Mouse (Mus musculus): Measurements from ENCODE around the gene Sirt1. TPM values are rescaled to one million over a fixed set of nuclear protein-coding genes. Genes with fewer than 3 reads are reported as not detected.

Gene Sirt1
- polyA plus RNA-seq, 1 experiment from 2014 or later = 4.7 TPM

DNA sequence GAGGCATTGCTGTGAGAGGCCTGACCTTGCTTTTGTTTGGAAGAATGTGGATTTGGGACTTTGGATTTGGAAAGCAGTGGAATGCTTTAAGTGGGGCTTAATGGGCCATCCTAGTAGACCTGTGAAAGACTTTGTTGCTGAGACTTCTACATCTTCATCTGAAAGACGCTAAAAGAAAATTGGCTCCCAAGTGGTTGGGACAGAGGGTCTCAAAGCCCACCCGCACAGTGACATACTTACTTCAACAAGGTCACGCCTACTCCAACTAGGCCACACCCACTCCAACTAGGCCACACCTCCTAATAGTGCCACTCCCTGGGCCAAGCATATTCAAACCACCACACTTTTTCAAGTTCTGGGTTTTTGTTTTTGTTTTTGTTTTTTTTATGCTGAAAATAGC lies 36.8 kb downstream of the Sirt1 start:
- H3K27ac ChIP-seq (replicated peaks) = no peak overlapping the region
- no peak overlapping the region for H3K9ac ChIP-seq (replicated peaks)
- no peak for ATAC-seq (replicated peaks)
- H3K4me1 ChIP-seq = no peaks in the 10 kb centered on the region
- H3K9me3 ChIP-seq = no peaks in the 10 kb centered on the region
- H3K27me3 ChIP-seq = no peaks in the 10 kb centered on the region
- H3K4me2 ChIP-seq (replicated peaks) = no peak overlapping the region
- no peaks in the 10 kb centered on the region for H3K36me3 ChIP-seq
- 91% methylated on average over 3 of the region's 3 CpGs for WGBS
- no peak overlapping the region for H3K4me3 ChIP-seq

DNA sequence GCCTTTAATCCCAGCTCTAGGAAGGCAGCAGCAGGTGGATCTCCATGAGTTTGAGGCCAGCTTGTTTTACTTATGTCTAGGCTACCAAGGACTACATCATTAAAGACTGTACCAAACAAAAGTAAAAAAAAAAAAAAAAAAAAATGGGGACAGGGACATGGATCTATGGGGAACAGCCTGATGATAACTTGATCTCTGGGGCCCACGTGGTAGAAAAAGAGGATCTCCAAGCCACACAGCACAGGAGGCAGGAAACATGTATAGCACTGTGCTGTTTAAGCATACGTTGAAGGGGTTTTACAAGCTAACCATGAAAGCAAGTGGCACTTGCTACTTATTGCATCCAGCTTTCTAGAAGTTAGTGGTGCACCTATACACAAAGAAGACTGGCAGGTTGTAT lies 40.2 kb downstream of the Sirt1 start:
- peaks cover 18% of the 10 kb centered on the region for H3K4me1 ChIP-seq
- no peaks in the 10 kb centered on the region for H3K27me3 ChIP-seq
- no peak for ATAC-seq (replicated peaks)
- H3K36me3 ChIP-seq = no peaks in the 10 kb centered on the region
- H3K4me3 ChIP-seq = no peak overlapping the region
- H3K4me2 ChIP-seq (replicated peaks) = no peak overlapping the region
- H3K9me3 ChIP-seq = no peaks in the 10 kb centered on the region
- no peak overlapping the region for H3K27ac ChIP-seq (replicated peaks)
- no peak overlapping the region for H3K9ac ChIP-seq (replicated peaks)
- WGBS = 91% methylated on average over 2 of the region's 2 CpGs

DNA sequence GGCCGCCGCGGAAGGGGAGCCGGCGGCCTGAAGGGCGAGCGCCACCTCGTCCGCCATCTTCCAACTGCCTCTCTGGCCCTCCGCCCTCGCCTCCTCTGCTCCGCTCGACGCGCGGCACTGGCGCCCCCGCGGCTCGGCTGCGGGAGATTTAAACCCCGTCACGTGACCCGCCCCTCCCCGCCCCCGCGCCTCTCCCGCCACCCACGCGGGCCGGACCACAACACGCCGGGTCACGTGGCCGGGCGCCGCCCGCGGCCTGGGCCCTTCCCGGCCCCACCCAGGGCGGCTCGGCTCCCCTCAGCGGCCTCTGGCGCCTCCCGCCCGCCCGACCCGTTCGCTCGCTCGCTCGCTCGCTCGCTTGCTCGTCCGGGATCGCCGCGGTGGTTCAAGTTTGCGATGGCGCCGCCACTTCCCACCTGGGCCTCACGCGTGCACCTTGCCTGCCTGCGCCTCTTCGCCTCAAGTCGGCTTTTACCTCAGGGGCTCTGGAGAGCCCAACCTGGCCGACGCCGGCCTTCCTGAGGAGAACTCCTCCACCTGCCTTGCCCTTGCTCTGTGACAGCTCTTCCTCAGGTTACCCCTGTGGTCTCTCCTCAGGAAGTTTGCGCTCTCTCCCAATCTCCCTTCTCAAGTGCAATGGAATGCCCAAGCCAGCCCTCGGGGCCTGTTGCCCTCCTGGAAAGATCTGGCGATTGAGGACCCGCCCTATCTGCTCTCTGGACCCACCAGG lies 42.4 kb downstream of the Sirt1 start:
- Histone ChIP-seq H3K9me3 (no peaks in the 10 kb centered on the region), H3K27me3 (no peaks in the 10 kb centered on the region), H3K36me3 (0 out of 2 replicates have a peak, but pooled peaks cover 4% of the 10 kb centered on the region), H3K27ac (replicated peaks) (peak overlapping the region; percentile 91), H3K4me1 (peaks cover 24% of the 10 kb centered on the region), H3K4me2 (replicated peaks) (peak overlapping the region; percentile 65), H3K4me3 (peak overlapping the region; percentile 90), H3K9ac (replicated peaks) (peak overlapping the region; percentile 95)
- under 1% methylated on average over 63 of the region's 74 CpGs for WGBS
- ATAC-seq (replicated peaks) = peak; percentile 96

DNA sequence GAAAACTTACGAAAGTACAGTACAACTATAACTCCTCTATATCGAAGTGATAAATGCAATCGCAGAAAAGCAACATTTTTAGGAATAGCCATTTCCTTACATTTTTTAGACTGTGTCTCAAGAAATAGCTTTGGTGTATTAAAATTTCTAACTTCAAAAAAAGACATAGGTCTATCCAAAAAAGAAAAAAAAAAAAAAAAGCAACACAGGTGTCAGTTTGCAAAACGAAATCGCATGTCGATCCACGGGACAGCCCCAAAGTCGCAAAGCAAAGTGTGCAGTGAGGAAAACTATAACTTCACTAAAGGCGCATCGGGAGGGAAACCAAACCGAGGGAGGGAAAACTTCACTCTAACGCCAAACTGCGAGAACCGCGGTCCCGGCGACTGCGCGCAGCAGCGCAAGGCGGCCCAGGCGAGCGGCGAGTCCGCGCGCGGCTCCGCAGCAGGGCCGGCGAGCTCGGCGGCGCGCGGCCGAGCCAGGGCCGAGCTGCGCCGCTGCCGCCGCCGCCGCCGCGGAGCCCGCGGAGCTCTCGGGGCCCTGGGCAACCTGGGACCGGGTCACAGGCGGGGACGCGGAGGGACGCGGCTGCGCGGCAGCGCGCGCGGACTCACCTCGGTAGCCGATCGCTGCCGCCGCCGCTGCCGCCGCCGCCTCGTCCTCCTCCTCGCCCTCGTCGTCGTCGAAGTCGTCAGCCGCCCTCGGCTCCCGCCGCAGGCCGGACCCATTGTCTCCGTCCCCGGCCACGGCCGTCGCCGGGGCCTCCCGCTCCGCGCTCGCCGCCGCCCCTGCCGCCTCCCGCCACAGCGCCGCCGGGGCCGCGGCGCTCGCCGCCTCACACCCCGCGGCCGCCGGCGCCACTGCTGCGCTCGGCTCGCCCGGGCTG lies 43.3 kb downstream of the Sirt1 start:
- Histone ChIP-seq H3K4me2 (replicated peaks) (peak overlapping the region; percentile 65), H3K27ac (replicated peaks) (peak overlapping the region; percentile 91), H3K4me1 (peaks cover 24% of the 10 kb centered on the region), H3K36me3 (peaks cover 9% of the 10 kb centered on the region; the same call in 1 of the 2 replicates), H3K9me3 (no peaks in the 10 kb centered on the region), H3K9ac (replicated peaks) (peak overlapping the region; percentile 95), H3K4me3 (peak overlapping the region; percentile 90), H3K27me3 (no peaks in the 10 kb centered on the region)
- WGBS = under 1% methylated on average over 87 of the region's 113 CpGs
- peak; percentile 86 for ATAC-seq (replicated peaks)

DNA sequence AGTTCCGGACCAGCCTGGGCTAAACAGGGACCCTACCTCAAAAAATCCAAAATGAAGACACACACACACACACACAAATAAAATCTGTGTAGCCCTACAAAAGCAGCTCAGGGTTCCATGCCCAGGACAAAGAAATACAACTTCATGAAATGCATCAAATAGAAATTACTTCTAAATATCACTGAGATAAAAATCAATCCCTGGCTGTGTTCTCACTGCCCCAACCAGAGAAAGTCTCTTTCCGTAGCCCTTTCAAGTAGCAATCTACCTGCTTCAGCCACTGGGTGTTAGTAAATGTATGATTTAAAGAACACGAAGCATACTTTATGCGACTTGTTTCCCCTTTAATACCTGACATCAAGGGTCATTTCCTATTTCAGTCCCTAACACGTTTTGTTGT lies 44.2 kb downstream of the Sirt1 start:
- no peaks in the 10 kb centered on the region for H3K9me3 ChIP-seq
- no peak for ATAC-seq (replicated peaks)
- H3K27me3 ChIP-seq = no peaks in the 10 kb centered on the region
- H3K27ac ChIP-seq (replicated peaks) = no peak overlapping the region
- H3K4me2 ChIP-seq (replicated peaks) = peak overlapping the region; percentile 65
- H3K4me3 ChIP-seq = peak overlapping the region; percentile 90
- H3K36me3 ChIP-seq = peaks cover 16% of the 10 kb centered on the region
- H3K9ac ChIP-seq (replicated peaks) = peak overlapping the region; percentile 95; the same call in 1 of the 2 replicates
- H3K4me1 ChIP-seq = peaks cover 24% of the 10 kb centered on the region
- WGBS = 20% methylated on average over 5 of the region's 5 CpGs

DNA sequence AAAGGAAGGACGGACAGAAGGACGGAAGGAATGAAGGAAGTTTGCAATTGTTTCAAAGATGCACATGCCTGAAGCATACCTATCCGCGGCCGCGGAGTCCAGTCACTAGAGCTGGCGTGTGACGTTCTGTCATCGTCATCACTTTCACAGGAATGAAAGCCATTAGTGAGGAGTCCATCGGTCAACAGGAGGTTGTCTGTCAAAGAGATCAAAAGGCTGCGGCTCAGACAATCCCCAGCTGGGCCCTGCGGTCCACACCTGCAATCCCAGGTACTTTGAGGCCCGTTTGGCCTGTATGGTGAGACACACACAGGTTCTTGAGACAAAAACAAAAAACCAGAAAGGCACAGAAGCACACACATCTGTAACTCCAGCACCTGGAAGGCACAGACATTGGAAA lies 44.6 kb downstream of the Sirt1 start:
- ATAC-seq (replicated peaks) = no peak
- H3K36me3 ChIP-seq = peaks cover 16% of the 10 kb centered on the region
- 60% methylated on average over 13 of the region's 13 CpGs for WGBS
- H3K27me3 ChIP-seq = no peaks in the 10 kb centered on the region
- H3K27ac ChIP-seq (replicated peaks) = no peak overlapping the region
- peak overlapping the region; percentile 65 for H3K4me2 ChIP-seq (replicated peaks)
- peak overlapping the region; percentile 4; the same call in 1 of the 2 replicates for H3K9ac ChIP-seq (replicated peaks)
- H3K9me3 ChIP-seq = no peaks in the 10 kb centered on the region
- peak overlapping the region; percentile 90 for H3K4me3 ChIP-seq
- peaks cover 24% of the 10 kb centered on the region for H3K4me1 ChIP-seq

DNA sequence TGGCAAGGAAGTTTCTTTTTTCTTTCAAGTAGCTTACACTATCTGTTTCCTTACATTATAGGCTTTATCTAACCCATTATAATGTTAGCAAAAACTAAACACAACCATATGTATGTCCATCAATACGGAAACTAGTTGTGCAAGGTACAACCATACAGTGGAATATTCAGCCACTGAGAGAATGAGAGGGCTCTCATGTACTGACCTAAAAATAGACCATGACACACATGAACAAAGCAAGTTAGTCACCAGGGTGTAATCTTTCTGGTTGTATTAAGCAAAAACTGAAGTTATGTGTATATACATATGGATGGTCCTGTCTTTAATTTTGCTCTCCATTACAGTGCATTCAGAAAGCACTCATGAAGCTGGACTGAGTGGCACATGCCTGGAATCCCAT lies 54.4 kb downstream of the Sirt1 start:
- Histone ChIP-seq H3K4me3 (no peak overlapping the region), H3K4me2 (replicated peaks) (no peak overlapping the region), H3K27ac (replicated peaks) (no peak overlapping the region), H3K36me3 (peaks cover 70% of the 10 kb centered on the region), H3K9me3 (no peaks in the 10 kb centered on the region), H3K9ac (replicated peaks) (no peak overlapping the region), H3K27me3 (no peaks in the 10 kb centered on the region), H3K4me1 (no peaks in the 10 kb centered on the region)
- 98% methylated on average over 1 of the region's 1 CpGs for WGBS
- no peak for ATAC-seq (replicated peaks)

DNA sequence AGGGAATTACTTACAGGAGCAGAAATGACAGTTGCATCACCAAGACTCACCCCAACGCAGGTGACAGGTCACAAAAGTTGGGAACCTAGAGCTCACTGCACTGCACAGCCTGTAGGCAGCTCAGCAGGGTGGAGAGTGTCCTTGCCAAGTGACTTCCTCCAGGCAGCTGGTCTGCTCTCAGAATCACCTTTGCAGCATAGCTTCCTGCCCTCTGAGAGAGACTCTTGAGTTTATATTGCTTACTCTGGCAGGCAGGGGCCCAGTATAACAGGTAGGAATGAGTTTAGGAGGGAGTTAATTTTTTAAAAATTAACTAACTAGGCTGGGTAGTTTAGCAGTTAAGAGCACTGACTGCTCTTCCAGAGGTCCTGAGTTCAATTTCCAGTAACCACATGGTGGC lies 67.8 kb downstream of the Sirt1 start:
- Histone ChIP-seq H3K4me3 (no peak overlapping the region), H3K9ac (replicated peaks) (no peak overlapping the region), H3K27ac (replicated peaks) (no peak overlapping the region), H3K4me2 (replicated peaks) (no peak overlapping the region), H3K9me3 (no peaks in the 10 kb centered on the region), H3K27me3 (no peaks in the 10 kb centered on the region), H3K36me3 (peaks cover 58% of the 10 kb centered on the region), H3K4me1 (no peaks in the 10 kb centered on the region)
- WGBS = 91% methylated on average over 1 of the region's 1 CpGs
- ATAC-seq (replicated peaks) = no peak

DNA sequence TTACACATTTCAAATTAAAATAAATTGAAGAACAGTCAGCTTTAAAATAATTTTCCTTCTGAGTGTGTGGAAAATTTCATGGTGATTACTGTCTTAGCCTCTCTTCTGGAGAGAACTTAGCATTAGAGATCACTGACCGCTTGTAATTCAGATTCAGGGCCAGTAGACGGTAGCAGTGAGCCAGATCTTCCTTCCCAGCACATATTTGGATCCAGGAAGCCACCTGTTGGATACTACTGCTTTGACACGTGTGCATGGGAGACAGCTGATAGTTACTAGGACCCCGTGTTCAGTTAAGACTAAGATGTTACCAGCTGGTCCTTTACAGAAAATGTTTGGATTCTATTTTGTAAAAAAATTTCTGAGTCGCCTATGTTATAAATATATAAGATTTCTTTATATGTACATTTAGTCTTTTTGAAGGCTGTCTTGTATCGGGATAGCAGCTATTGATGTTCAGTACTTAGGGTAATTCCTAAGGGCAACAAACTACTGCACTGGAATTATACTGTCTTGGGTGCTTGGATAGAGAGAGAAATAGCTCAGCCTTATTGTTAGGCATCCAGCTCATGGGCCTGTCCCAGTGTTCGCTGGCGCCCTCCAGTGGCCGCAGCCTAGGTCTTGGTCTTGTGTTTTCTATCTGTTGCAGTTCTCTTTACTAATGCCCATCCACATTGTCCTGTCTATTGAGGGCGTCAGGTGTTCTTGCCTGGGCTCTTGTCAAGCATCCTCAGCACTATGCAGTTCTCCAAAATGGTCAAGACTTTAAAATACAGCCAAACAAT lies 72.7 kb downstream of the Sirt1 start:
- no peak overlapping the region for H3K9ac ChIP-seq (replicated peaks)
- H3K4me2 ChIP-seq (replicated peaks) = no peak overlapping the region
- no peak overlapping the region for H3K4me3 ChIP-seq
- no peak overlapping the region for H3K27ac ChIP-seq (replicated peaks)
- H3K9me3 ChIP-seq = no peaks in the 10 kb centered on the region
- 43% methylated on average over 10 of the region's 10 CpGs for WGBS
- ATAC-seq (replicated peaks) = peak; percentile 63
- no peaks in the 10 kb centered on the region for H3K27me3 ChIP-seq
- peaks cover 38% of the 10 kb centered on the region for H3K36me3 ChIP-seq
- H3K4me1 ChIP-seq = no peaks in the 10 kb centered on the region

DNA sequence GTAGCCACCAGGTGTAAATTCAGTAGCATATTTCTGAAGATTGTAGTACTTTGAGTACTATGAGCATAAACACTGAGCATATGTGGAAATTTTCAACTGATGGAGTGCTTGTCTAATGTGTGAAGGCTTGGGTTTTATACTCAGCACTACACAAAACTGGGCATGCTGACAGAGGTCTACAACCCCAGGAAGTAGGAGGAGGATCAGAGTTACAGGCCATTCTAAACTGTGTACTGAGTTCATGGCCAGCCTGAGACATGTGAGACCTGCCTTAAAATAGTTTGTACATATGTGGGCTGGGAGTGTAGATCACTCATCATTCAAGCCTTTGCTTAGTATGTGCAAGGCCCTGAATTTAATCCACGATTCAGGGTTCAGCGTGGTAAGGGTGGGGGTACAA lies 79.1 kb downstream of the Sirt1 start:
- no peaks in the 10 kb centered on the region for H3K9me3 ChIP-seq
- H3K36me3 ChIP-seq = peaks cover 27% of the 10 kb centered on the region
- no peak overlapping the region for H3K4me3 ChIP-seq
- H3K4me2 ChIP-seq (replicated peaks) = no peak overlapping the region
- ATAC-seq (replicated peaks) = no peak
- H3K4me1 ChIP-seq = no peaks in the 10 kb centered on the region
- no peak overlapping the region for H3K27ac ChIP-seq (replicated peaks)
- no peak overlapping the region for H3K9ac ChIP-seq (replicated peaks)
- WGBS = 93% methylated on average over 2 of the region's 2 CpGs
- no peaks in the 10 kb centered on the region for H3K27me3 ChIP-seq

DNA sequence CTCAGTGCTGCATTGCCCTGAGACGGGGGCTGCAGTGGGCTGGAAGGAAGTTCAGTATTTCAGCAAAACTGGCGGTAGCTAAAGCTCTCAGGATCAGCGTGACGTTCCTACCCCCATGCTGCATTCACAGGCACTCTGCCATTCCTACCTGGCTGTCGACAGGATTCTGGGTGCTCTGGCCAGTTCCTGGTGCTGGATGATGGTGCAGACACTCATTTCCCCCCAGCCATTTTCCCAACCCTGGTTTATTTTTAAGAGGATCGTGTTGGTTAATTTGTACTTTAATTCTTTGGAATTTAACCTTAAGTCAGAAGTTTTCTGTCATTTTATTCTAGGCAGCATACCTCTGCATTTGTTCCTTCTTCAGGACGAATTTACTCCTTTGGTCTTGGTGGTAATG lies 98.7 kb downstream of the Sirt1 start:
- Histone ChIP-seq H3K4me3 (no peak overlapping the region), H3K27me3 (no peaks in the 10 kb centered on the region), H3K36me3 (peaks cover 59% of the 10 kb centered on the region), H3K4me2 (replicated peaks) (no peak overlapping the region), H3K27ac (replicated peaks) (no peak overlapping the region), H3K4me1 (no peaks in the 10 kb centered on the region), H3K9ac (replicated peaks) (no peak overlapping the region), H3K9me3 (no peaks in the 10 kb centered on the region)
- no peak for ATAC-seq (replicated peaks)
- WGBS = 90% methylated on average over 7 of the region's 7 CpGs

DNA sequence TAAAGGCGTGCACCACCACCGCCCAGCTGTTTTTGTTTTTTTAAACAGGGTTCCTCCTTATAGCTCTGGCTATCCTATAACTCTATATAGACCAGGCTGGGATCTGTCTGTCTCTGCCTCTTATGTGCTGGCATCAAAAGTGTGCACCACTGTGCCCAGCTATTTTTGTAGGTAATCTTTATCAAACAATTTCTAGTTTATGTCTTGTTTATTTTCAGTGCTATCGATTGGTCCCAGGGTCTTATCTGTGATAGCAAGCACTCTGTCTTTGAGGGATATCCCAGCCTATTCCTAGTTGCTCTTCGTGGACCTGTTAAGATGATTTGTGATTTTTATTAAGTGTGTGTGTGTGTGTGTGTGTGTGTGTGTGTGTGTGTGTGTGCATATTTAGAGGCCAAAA lies 99.1 kb downstream of the Sirt1 start:
- Histone ChIP-seq H3K27ac (replicated peaks) (no peak overlapping the region), H3K9ac (replicated peaks) (no peak overlapping the region), H3K4me3 (no peak overlapping the region), H3K27me3 (no peaks in the 10 kb centered on the region), H3K9me3 (no peaks in the 10 kb centered on the region), H3K4me1 (no peaks in the 10 kb centered on the region), H3K4me2 (replicated peaks) (no peak overlapping the region), H3K36me3 (peaks cover 55% of the 10 kb centered on the region)
- no peak for ATAC-seq (replicated peaks)
- WGBS = 93% methylated on average over 4 of the region's 4 CpGs

All from forebrain, embryonic 15.5 days (tissue).